Mouse (Mus musculus): ENCODE measurements around the gene Galnt15. TPM values are rescaled to one million over a fixed set of nuclear protein-coding genes. Genes with fewer than 3 reads are reported as not detected.
A peak's percentile ranks its signal among the peaks of the same experiment; 100 is the strongest.
"Not testable (repeated sequence)": the region's sequence is repeated elsewhere in the genome, so short reads cannot be mapped to it uniquely, and the experiment has no call there.

Gene Galnt15
- polyA plus RNA-seq, 1 experiment from 2014 or later, result 0.40 TPM

- no peak overlapping the region for H3K4me3 ChIP-seq
- no peaks in the 10 kb centered on the region for H3K9me3 ChIP-seq
- peaks cover 23% of the 10 kb centered on the region for H3K36me3 ChIP-seq (replicated peaks)
- 94% methylated on average over 6 of the region's 6 CpGs for WGBS
- H3K4me2 ChIP-seq, result no peak overlapping the region
- no peaks in the 10 kb centered on the region for H3K27me3 ChIP-seq (replicated peaks)
- H3K27ac ChIP-seq, result no peak overlapping the region
- ATAC-seq (replicated peaks), result no peak
- no peak overlapping the region for H3K9ac ChIP-seq
- H3K4me1 ChIP-seq, result peaks cover 25% of the 10 kb centered on the region
Observed at GRCm38 (mm10) chr14:32082891-32083290, 54.1 kb downstream of the Galnt15 start.

- WGBS, result 95% methylated on average over 2 of the region's 2 CpGs
- Histone ChIP-seq H3K9me3 (no peaks in the 10 kb centered on the region), H3K9ac (no peak overlapping the region), H3K4me3 (no peak overlapping the region), H3K4me1 (peaks cover 25% of the 10 kb centered on the region), H3K27me3 (replicated peaks) (no peaks in the 10 kb centered on the region), H3K4me2 (no peak overlapping the region), H3K36me3 (replicated peaks) (peaks cover 23% of the 10 kb centered on the region), H3K27ac (no peak overlapping the region)
- no peak for ATAC-seq (replicated peaks)
Observed at GRCm38 (mm10) chr14:32083466-32083865, 54.7 kb downstream of the Galnt15 start.

GRCm38 (mm10) chr14:32084761-32085485 lies 56.1 kb downstream of the Galnt15 start, which contains the start of gene Oxnad1:
Oxnad1 (plus strand) TSS chr14:32085374.
- H3K27me3 ChIP-seq (replicated peaks), result no peaks in the 10 kb centered on the region
- peak within 1 kb of the TSS; percentile 85 for H3K27ac ChIP-seq
- H3K4me2 ChIP-seq, result peak within 1 kb of the TSS; percentile 52
- peaks cover 23% of the 10 kb centered on the region for H3K36me3 ChIP-seq (replicated peaks)
- 4% methylated on average over 22 of the region's 22 CpGs for WGBS
- H3K9ac ChIP-seq, result peak within 1 kb of the TSS; percentile 51
- ATAC-seq (replicated peaks), result peak; percentile 97
- peak within 1 kb of the TSS; percentile 59 for H3K4me3 ChIP-seq
- peaks cover 25% of the 10 kb centered on the region for H3K4me1 ChIP-seq
- no peaks in the 10 kb centered on the region for H3K9me3 ChIP-seq

- Histone ChIP-seq H3K27me3 (replicated peaks) (no peaks in the 10 kb centered on the region), H3K4me3 (peak within 1 kb of the TSS; percentile 59), H3K9ac (peak within 1 kb of the TSS; percentile 51), H3K36me3 (replicated peaks) (peaks cover 22% of the 10 kb centered on the region), H3K27ac (peak within 1 kb of the TSS; percentile 85), H3K4me1 (peaks cover 25% of the 10 kb centered on the region), H3K4me2 (peak within 1 kb of the TSS; percentile 52), H3K9me3 (no peaks in the 10 kb centered on the region)
- under 1% methylated on average over 43 of the region's 43 CpGs for WGBS
- ATAC-seq (replicated peaks), result peak; percentile 98
Observed at GRCm38 (mm10) chr14:32085486-32086201, 56.9 kb downstream of the Galnt15 start, which contains the start of gene Dph3. Dph3 (minus strand) TSS chr14:32085729.

- peak overlapping the region; percentile 51 for H3K9ac ChIP-seq
- peaks cover 25% of the 10 kb centered on the region for H3K4me1 ChIP-seq
- peak overlapping the region; percentile 52 for H3K4me2 ChIP-seq
- no peak for ATAC-seq (replicated peaks)
- H3K27me3 ChIP-seq (replicated peaks), result no peaks in the 10 kb centered on the region
- WGBS, result 34% methylated on average over 8 of the region's 8 CpGs
- H3K4me3 ChIP-seq, result peak overlapping the region; percentile 59
- H3K9me3 ChIP-seq, result no peaks in the 10 kb centered on the region
- peaks cover 16% of the 10 kb centered on the region for H3K36me3 ChIP-seq (replicated peaks)
- peak overlapping the region; percentile 85; the same call in 1 of the 2 replicates for H3K27ac ChIP-seq
Observed at GRCm38 (mm10) chr14:32086226-32086625, 57.4 kb downstream of the Galnt15 start.

GRCm38 (mm10) chr14:32087584-32088248 lies 58.9 kb downstream of the Galnt15 start:
- 95% methylated on average over 7 of the region's 7 CpGs for WGBS
- H3K27me3 ChIP-seq (replicated peaks); ATAC-seq (replicated peaks); H3K9me3 ChIP-seq; H3K9ac ChIP-seq; H3K36me3 ChIP-seq (replicated peaks); H3K4me2 ChIP-seq; H3K27ac ChIP-seq; H3K4me3 ChIP-seq: not testable (repeated sequence)
- H3K4me1 ChIP-seq, result peaks cover 25% of the 10 kb centered on the region

- 92% methylated on average over 4 of the region's 4 CpGs for WGBS
- no peak overlapping the region for H3K27ac ChIP-seq
Observed at GRCm38 (mm10) chr14:32091124-32091523, 62.3 kb downstream of the Galnt15 start.

GRCm38 (mm10) chr14:32091704-32092103 lies 62.9 kb downstream of the Galnt15 start:
- Histone ChIP-seq H3K9ac (no peak overlapping the region), H3K4me3 (no peak overlapping the region), H3K36me3 (replicated peaks) (peaks cover 9% of the 10 kb centered on the region; the same call in 1 of the 2 replicates), H3K9me3 (no peaks in the 10 kb centered on the region), H3K27me3 (replicated peaks) (no peaks in the 10 kb centered on the region), H3K4me2 (no peak overlapping the region), H3K27ac (no peak overlapping the region), H3K4me1 (peaks cover 5% of the 10 kb centered on the region)
- 94% methylated on average over 4 of the region's 4 CpGs for WGBS
- ATAC-seq (replicated peaks), result no peak

More at GRCm38 (mm10) chr14:32091124-32091523, 62.3 kb downstream of the Galnt15 start:
- Histone ChIP-seq H3K9ac (no peak overlapping the region), H3K36me3 (replicated peaks) (0 out of 2 replicates have a peak, but pooled peaks cover 7% of the 10 kb centered on the region), H3K9me3 (no peaks in the 10 kb centered on the region), H3K4me1 (peaks cover 10% of the 10 kb centered on the region), H3K27me3 (replicated peaks) (no peaks in the 10 kb centered on the region), H3K4me2 (no peak overlapping the region), H3K4me3 (no peak overlapping the region)
- ATAC-seq (replicated peaks), result no peak

- H3K27me3 ChIP-seq (replicated peaks), result no peaks in the 10 kb centered on the region
- 79% methylated on average over 1 of the region's 1 CpGs for WGBS
- peaks cover 16% of the 10 kb centered on the region; the same call in 1 of the 2 replicates for H3K36me3 ChIP-seq (replicated peaks)
Observed at GRCm38 (mm10) chr14:32093018-32093417, 64.2 kb downstream of the Galnt15 start.

GRCm38 (mm10) chr14:32093500-32094117 lies 64.8 kb downstream of the Galnt15 start:
- no peak for ATAC-seq (replicated peaks)
- Histone ChIP-seq H3K36me3 (replicated peaks) (peaks cover 21% of the 10 kb centered on the region; the same call in 1 of the 2 replicates), H3K27me3 (replicated peaks) (no peaks in the 10 kb centered on the region), H3K4me1 (no peaks in the 10 kb centered on the region), H3K9me3 (no peaks in the 10 kb centered on the region), H3K4me2 (no peak overlapping the region), H3K27ac (no peak overlapping the region), H3K4me3 (no peak overlapping the region), H3K9ac (no peak overlapping the region)
- WGBS, result 91% methylated on average over 11 of the region's 11 CpGs

More at GRCm38 (mm10) chr14:32093018-32093417, 64.2 kb downstream of the Galnt15 start:
- Histone ChIP-seq H3K9me3 (no peaks in the 10 kb centered on the region), H3K27ac (no peak overlapping the region), H3K4me3 (no peak overlapping the region), H3K9ac (no peak overlapping the region), H3K4me2 (no peak overlapping the region), H3K4me1 (no peaks in the 10 kb centered on the region)
- ATAC-seq (replicated peaks), result no peak

- no peaks in the 10 kb centered on the region for H3K4me1 ChIP-seq
- 96% methylated on average over 5 of the region's 5 CpGs for WGBS
- ATAC-seq (replicated peaks), result no peak
- no peak overlapping the region for H3K4me2 ChIP-seq
- H3K36me3 ChIP-seq (replicated peaks), result peaks cover 39% of the 10 kb centered on the region; the same call in 1 of the 2 replicates
- H3K27ac ChIP-seq, result no peak overlapping the region
- no peak overlapping the region for H3K9ac ChIP-seq
- no peak overlapping the region for H3K4me3 ChIP-seq
- H3K9me3 ChIP-seq, result no peaks in the 10 kb centered on the region
- no peaks in the 10 kb centered on the region for H3K27me3 ChIP-seq (replicated peaks)
Observed at GRCm38 (mm10) chr14:32095646-32096045, 66.9 kb downstream of the Galnt15 start.
